Mouse (Mus musculus): Measurements from ENCODE around the gene Tfdp1.
"Not testable (repeated sequence)": the region's sequence is repeated elsewhere in the genome, so short reads cannot be mapped to it uniquely, and the experiment has no call there.

Tfdp1 gene

GRCm38 (mm10) chr8:13338255-13338860 lies at the start of gene Tfdp1:
Gene Tfdp1, plus strand, starts transcription at chr8:13338751.
- peak; percentile 90 for DNase-seq (ENCODE audit: extremely low spot score)

- peak; percentile 79 for DNase-seq (ENCODE audit: extremely low spot score)
Measured at GRCm38 (mm10) chr8:13292364-13292763, 46.2 kb upstream of the Tfdp1 start.

GRCm38 (mm10) chr8:13293677-13294470 lies 44.7 kb upstream of the Tfdp1 start:
- DNase-seq (ENCODE audit: extremely low spot score), result no peak

GRCm38 (mm10) chr8:13299571-13299970 lies 39.0 kb upstream of the Tfdp1 start:
- DNase-seq (ENCODE audit: extremely low spot score), result no peak

GRCm38 (mm10) chr8:13301036-13301435 lies 37.5 kb upstream of the Tfdp1 start:
- DNase-seq (ENCODE audit: extremely low spot score), result no peak

- DNase-seq (ENCODE audit: extremely low spot score), result no peak
Measured at GRCm38 (mm10) chr8:13305459-13305858, 33.1 kb upstream of the Tfdp1 start.

- no peak for DNase-seq (ENCODE audit: extremely low spot score)
Measured at GRCm38 (mm10) chr8:13305884-13306283, 32.7 kb upstream of the Tfdp1 start.

GRCm38 (mm10) chr8:13306309-13306909 lies 32.1 kb upstream of the Tfdp1 start:
- no peak for DNase-seq (ENCODE audit: extremely low spot score)

GRCm38 (mm10) chr8:13306916-13307315 lies 31.6 kb upstream of the Tfdp1 start:
- DNase-seq (ENCODE audit: extremely low spot score), result no peak

- no peak for DNase-seq (ENCODE audit: extremely low spot score)
Measured at GRCm38 (mm10) chr8:13314922-13315321, 23.6 kb upstream of the Tfdp1 start.

GRCm38 (mm10) chr8:13316671-13317070 lies 21.9 kb upstream of the Tfdp1 start:
- DNase-seq (ENCODE audit: extremely low spot score), result no peak

- peak; percentile 57 for DNase-seq (ENCODE audit: extremely low spot score)
Measured at GRCm38 (mm10) chr8:13326598-13326997, 12.0 kb upstream of the Tfdp1 start.

- no peak for DNase-seq (ENCODE audit: extremely low spot score)
Measured at GRCm38 (mm10) chr8:13334671-13335070, 3.9 kb upstream of the Tfdp1 start.

- DNase-seq (ENCODE audit: extremely low spot score), result not testable (repeated sequence)
Measured at GRCm38 (mm10) chr8:13337245-13337644, 1.3 kb upstream of the Tfdp1 start.

- no peak for DNase-seq (ENCODE audit: extremely low spot score)
Measured at GRCm38 (mm10) chr8:13337678-13338077, 873 bp upstream of the Tfdp1 start.

GRCm38 (mm10) chr8:13338901-13339645 lies 522 bp downstream of the Tfdp1 start:
- DNase-seq (ENCODE audit: extremely low spot score), result peak; percentile 42

- DNase-seq (ENCODE audit: extremely low spot score), result no peak
Measured at GRCm38 (mm10) chr8:13339646-13339990, 1.1 kb downstream of the Tfdp1 start.

- DNase-seq (ENCODE audit: extremely low spot score), result no peak
Measured at GRCm38 (mm10) chr8:13340650-13341049, 2.1 kb downstream of the Tfdp1 start.

- no peak for DNase-seq (ENCODE audit: extremely low spot score)
Measured at GRCm38 (mm10) chr8:13342340-13342739, 3.8 kb downstream of the Tfdp1 start.

GRCm38 (mm10) chr8:13343134-13343533 lies 4.6 kb downstream of the Tfdp1 start:
- DNase-seq (ENCODE audit: extremely low spot score), result no peak

GRCm38 (mm10) chr8:13350052-13350451 lies 11.5 kb downstream of the Tfdp1 start:
- DNase-seq (ENCODE audit: extremely low spot score), result no peak

- no peak for DNase-seq (ENCODE audit: extremely low spot score)
Measured at GRCm38 (mm10) chr8:13351593-13351992, 13.0 kb downstream of the Tfdp1 start.
